Mouse (Mus musculus): ENCODE results near the gene Prkce.

The Prkce gene

DNA sequence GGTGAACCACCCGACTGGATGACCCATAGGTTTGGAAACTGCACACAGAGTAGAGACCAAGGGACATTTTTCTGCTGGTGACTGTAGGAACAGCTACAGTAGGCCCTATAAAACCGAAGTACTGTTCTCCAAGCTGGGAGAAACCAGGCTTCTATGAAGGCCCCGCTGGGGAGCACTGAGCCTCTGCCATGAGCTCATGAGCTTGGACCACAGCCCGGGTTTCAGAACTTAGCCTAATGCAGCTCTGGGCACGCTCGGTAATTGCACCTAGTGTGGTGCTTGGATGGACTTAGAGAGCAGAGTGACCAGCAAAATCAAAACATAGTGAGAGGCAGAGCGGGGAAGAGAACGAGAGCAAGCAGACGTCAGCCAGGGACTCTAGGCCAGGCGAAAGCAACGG, 134.7 kb downstream of the Prkce start:
- DNase-seq (ENCODE audit: low spot score), result no peak

DNA sequence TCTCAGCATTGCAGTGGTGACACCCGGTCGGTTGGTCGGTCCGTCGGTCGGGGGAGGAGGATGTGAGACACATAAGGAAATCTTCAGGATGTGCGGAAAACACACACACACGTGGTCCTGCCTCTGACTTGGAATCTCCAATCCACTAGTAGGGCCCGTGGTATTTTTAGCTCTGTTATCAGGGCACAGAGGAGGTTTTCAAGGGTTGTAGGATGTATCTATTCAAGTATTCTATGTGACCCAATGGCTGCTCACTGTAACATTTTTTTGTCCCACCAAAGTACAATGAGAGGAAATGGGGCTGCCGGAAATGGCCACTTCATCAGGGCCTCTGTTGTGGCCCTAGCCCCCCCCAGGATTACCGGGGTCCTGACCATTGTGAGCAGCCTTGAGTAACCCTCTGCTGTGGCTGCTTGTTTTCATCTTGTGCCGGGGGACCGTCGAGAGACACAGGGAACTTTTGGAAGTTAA, 135.3 kb downstream of the Prkce start:
- DNase-seq (ENCODE audit: low spot score), result peak; percentile 64

DNA sequence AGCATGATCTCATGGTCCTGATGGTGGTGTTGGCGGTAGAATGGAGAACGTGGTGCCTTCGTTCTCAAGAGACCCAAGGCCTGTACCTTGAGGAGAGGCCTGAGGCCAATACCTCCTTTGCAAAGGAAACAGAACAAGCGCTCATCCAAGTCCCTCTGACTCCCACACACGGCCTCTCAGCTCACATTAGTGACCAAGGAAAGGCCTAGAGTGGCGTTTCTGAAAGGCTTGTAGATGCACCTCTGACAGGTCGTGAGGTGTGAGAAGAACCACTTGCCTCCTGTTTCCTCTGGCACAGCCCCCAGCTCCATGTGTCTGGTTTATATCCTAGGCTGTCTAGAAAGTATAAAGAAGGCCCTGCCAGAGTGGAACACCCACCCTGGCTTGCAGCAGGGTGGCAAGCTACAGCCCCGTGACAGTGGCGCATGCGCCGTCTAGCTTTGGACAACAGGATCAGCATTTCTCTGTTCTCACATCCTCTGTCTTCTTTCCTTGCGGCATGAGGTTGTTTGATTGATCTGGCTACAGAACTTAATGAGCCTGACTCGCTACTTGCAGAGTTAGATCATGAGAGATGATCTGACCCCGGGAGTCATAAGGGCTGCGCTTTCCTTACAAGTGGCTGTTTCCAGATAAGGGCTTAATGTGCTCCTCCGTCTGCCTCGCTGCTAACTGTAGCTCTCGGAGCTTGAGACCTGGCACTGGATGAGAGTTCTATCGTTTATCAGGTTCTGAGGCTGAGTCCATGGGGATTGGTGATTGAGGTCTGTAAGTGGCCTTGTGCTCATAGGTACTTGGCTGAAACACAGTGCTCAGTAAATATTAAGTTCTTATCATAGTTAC, 136.0 kb downstream of the Prkce start:
- DNase-seq (ENCODE audit: low spot score), result no peak

DNA sequence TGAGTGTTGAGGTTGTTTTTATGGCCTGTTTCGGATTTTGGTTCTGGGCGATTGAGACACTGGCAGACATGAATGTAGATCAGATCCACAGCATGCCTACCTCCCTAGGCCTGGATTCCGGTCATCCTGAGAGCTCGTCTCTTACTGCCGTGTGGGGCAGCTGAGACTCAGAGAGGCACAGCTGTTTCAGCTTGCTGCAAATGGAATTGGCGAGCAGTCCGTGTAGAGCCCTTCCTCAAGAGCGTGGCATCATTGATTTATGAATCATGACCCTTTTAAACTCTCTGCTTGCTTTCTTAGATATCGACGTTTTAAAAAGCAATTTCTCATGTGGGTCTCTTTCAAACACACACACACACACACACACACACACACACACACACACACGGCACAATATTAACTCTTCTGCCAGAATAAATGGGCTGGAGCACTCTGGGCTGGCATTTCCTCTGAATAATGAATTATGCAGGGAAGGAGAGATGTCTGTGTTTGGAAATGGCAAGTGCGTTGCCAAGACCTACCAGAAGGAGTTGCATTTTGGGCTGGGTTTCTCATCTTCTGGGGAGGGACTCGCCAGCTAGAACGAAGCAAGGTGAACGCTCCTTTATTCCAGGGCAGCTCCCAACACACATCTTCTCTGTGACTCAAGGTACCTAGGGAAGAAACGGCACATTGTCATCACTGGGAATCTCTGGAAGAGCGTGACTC, 137.5 kb downstream of the Prkce start:
- no peak for DNase-seq (ENCODE audit: low spot score)

DNA sequence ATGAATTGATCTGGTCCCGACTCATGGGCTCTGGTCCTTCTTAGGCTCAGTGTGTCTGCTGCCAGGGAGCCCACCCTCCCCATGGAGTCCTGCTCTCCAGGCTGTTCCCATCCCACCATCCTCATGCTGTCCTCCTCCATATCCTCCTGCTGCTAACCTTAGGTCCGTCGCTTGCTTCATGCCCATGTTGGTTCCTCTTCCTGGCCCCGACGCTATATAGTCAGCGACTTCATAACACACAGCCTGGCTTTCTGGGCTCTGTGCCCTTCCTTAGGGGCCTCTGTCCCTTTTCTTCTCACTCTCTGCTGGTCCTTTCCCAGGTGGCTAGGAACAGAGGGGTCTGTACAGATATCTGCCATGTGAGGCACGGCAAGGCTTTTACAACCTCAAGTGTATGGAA, 138.6 kb downstream of the Prkce start:
- no peak for DNase-seq (ENCODE audit: low spot score)

DNA sequence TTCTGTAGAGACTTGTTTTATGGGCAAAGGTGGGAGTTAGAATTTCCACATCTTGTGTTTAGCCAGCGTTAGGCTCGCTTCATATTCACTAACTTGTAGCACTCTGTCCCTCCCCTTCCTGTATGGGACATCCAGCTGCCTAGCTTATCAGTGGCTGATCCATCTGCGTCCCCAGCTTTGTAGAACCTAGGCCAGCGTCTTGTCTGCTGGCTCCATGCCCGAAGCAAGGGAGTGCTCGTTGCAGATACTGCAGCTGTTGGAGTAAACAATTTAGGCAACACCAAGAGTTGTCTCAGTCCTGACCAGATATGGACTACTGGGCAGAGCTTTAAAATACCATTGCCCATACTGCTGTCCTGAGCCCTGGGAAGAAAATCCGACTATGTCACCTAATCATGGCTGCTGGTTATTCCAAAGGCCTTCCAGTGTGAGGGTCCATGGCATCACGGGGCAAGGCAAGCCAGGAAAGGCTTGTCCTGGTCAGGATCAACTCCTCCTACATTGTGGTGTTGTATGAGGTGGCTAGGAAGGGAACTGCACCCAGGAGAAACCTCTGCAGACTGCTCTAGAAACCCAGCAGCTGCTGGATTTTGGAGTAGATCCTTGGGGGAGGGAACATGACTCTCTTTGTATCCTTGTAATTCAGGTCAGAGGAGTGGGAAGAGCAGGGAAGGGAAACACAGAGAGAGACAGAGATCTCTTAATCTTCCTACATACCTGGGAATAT, 146.0 kb downstream of the Prkce start:
- peak; percentile 70 for DNase-seq (ENCODE audit: low spot score)

DNA sequence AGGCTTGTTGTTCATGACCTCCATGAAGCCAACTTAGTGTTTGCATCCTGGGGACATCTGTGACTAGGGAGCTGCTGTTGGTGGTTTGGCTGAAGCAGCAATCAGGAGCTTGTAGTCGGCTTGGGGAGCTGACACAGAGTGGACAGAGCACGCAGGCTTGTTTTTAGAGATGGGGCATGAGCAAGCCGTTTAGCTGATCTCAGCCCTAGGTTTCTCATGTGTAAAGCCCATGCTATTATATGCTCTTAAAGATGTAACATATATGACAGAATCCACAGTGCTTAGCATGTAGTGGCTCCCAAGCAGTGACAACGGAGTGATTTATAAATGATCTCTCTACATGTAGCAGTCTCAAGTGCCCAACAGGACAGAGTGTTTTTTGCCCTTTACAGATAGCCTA, 148.3 kb downstream of the Prkce start:
- DNase-seq (ENCODE audit: low spot score), result no peak

DNA sequence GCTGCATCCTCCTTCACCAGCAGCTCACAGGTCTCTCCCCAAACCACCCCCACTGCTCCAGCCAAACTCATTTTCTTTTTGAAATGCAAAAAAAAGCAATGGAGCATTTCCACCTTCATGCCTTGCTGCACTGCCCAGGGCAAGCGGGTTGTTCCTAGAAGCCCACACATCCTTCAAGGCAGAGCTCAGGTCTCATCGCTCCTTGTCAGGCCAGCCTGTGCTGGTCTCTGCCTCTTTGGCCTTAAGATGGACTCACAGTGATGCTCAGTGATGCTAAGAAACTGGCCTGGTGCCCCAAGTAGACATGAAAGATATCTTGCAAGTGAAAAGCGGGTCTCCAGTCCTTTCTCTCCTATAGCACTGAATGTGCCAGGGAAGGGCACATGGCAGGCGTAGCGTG, 149.2 kb downstream of the Prkce start:
- DNase-seq (ENCODE audit: low spot score), result no peak

DNA sequence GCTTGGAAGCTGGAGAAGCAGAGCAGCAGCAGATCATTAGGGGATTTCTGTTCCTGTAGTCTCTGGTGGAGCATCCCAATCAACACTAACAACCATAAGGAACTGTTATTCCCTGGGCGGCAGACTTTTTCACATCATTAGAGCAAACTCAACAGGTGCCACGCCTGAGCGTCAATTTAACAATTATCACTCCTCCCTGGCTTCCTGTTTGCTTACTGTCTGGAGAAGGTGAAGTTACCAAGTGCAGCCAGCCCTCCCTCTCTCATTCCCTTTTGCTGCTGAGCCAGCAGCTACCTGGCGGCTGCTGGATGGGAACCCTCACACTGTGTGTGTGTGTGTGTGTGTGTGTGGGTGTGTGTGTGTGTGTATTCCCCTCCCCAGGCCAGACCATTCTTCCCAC, 149.6 kb downstream of the Prkce start:
- no peak for DNase-seq (ENCODE audit: low spot score)

DNA sequence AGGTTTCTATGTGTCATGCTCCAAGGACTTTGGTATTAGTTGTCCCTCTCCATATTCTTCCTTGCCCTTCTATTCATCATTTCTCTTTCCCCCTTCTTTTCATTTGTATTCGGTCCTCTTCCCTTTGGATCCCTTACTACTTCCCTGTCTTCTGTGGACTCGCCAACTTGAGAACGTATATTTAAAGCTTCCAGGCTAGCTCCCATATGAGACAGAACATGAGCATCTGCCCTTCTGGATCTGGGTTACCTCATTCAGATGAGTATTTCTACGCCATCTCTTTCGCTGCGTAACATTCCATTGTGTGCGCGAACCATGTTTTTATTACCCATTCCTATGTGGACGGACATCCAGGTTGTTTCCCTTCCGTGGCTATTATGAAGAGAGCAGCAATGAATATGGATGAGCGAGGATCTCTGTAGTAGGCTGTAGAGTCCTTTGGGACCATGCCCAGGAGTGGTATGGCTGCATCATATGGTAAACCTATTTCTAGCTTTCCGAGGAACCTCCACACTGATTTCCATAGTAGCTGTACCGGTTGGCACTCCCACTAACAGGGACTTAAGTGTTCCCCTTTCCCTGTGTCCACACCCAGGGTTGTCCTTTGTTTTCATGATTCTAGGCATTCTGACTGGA, 152.5 kb downstream of the Prkce start:
- DNase-seq (ENCODE audit: low spot score), result no peak

DNA sequence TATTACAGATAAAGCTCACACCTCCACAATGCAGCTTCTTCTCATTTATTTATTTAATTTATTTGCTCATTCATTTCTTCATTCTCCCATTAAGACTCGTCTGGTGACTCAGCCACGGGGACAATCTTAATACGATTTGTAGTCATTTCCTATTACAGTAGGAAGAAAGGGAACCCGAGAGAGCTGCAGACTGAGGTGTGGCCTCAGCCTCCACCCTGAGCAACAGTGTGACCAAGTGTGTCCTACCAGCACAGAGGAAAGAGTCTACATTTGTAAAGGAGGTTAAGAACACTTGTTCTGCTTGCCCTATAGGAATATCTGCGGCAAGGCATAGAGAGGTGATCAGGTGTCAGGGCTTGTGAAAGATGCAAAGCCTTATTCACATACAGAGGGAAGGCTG, 155.3 kb downstream of the Prkce start:
- DNase-seq (ENCODE audit: low spot score), result no peak

DNA sequence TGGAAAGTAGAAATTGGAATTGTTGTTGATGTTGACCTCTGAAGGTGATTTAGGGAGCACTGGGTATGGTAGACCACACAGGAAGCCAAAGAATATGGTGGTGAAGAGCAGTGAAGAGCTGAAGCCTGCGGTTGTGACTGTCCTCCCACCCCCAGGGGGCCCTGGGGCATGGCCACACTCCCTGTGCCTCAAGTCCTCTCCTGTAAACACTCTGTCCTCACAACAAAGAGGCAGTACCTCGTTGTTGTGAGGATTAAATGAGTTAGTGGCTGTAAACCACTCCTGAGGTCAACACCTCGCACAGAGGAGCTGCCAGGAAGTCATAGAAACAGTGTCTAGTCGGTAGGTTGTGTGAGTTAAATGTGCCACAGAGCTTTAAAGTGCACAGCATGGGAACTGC, 155.7 kb downstream of the Prkce start:
- no peak for DNase-seq (ENCODE audit: low spot score)

DNA sequence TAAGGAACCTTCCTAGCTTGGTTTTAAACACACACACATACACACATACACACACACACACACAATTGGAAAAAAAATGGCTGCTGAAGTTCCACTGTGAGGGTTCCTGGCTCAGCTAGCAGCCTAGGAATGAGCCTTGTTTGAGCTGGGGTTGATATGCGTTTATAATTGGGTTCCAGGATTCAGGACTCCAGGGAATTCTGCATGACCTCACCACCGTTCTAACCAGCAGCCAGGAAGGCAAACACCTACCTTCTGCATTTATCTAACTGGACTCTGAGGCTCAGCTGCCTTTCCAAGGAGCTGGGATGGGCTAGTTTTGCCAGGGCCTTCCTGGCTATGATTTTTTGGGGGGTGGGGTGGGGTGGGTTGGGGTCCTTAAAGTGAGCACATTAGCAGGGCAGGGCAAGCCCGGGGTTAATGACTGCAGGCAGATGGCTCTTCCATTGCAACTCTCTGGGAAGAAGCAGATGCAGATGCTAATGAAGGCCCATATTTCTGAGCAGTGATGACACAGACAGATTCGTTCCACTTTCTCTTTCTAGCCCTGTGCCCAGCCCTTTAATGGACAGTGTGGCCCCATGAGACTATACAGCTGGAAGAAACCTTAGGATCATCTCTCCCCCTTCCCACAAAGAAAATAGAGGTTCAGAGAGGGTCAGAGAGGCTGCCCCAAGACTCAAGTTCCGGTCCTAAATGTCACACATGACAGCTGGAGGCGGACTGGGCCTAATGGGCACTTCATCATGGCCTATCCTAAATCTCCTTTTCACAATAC, 156.5 kb downstream of the Prkce start:
- no peak for DNase-seq (ENCODE audit: low spot score)

DNA sequence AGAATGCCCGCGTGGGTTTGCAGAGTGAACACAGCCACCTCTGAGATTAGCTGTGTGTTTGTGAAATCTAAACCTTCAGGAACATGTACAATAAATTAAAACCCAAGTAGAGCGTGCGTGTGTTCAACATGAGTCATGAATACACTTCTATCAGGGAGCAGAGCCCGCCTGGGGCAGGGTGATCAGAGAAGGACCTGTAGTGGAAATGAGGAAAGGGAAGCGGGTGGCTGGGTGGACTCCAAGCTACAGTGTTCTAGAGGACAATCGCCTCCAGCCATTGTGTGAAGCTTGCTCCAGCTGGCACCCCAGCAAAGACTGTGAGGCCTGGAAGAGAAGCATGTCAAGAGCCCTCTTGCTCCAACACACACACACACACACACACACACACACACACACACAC, 157.2 kb downstream of the Prkce start:
- no peak for DNase-seq (ENCODE audit: low spot score)

DNA sequence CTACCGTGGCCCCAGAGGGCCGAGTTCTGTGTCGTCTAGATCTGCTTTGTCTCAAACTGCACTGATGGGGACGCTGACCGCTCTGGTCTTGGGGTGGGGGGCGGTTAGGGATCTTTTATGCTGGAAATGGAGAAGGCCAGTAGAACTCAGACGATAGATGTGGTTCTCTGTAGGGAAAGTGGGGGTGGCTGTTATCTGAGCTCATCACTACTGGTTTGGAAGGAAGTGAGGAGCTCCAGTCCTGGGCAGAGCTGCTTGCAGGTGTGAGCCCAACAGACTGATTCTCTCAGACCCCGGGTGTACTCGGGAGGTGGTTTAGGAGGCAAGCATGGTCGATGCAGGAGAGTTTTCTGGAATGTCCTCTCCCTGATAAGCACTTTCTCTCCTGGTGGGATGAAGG, 157.7 kb downstream of the Prkce start:
- DNase-seq (ENCODE audit: low spot score), result no peak

DNA sequence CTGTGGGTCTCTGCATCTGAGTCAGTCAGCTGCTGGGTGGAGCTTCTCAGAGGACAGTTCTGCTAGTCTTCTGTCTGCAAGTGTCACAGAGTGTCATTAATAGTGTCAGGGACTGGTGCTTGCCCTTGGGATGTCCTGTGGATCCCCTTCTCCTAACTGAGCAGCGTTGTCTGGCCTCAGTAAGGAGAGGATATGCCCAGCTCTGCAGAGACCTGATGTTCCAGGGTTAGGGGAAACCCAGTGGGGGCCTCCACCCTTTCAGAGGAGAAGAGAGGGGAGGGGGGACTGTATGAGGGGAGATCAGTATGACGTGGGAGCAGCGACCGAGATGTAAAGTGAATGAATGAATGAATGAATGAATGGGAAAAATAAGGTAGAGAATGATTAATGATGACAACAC, 160.4 kb downstream of the Prkce start:
- no peak for DNase-seq (ENCODE audit: low spot score)

DNA sequence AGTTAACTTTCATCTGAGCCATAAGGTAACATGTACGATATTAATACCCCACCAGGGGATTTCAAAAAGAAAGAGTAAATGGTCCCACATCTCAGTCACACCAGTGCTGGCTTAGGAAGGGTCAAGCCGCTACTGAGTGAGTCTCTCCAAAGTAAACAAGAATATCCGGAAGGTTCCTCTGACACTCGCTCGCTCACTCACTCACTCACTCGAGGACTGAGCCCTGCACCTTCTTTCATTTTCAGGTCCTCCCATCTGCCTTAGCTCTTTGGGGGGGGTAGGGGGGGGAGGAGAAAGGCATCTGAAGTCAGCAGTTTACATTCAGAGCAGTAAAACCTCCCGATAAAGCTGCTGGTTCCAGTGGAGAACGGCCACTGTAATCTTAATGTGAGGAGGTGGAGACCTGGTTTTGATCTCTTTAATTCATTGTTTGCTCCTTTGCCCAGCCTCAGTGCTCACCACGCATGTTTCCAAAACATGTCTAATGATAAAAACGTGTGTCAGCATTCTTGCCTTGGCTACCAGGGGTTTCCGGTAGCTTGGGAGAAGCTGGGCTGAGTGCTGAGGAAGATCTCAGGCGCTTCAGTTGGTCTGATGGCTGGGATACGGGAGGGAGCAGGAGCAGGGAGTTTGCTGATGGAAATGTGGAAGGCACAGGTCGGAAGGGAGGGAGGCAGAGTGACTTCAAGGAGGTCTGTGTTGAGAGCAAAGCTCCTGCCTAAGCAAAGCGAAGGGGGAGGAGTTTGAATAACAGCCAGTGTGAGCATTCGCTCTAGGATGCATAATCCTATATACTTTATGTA, 161.9 kb downstream of the Prkce start:
- DNase-seq (ENCODE audit: low spot score), result no peak

DNA sequence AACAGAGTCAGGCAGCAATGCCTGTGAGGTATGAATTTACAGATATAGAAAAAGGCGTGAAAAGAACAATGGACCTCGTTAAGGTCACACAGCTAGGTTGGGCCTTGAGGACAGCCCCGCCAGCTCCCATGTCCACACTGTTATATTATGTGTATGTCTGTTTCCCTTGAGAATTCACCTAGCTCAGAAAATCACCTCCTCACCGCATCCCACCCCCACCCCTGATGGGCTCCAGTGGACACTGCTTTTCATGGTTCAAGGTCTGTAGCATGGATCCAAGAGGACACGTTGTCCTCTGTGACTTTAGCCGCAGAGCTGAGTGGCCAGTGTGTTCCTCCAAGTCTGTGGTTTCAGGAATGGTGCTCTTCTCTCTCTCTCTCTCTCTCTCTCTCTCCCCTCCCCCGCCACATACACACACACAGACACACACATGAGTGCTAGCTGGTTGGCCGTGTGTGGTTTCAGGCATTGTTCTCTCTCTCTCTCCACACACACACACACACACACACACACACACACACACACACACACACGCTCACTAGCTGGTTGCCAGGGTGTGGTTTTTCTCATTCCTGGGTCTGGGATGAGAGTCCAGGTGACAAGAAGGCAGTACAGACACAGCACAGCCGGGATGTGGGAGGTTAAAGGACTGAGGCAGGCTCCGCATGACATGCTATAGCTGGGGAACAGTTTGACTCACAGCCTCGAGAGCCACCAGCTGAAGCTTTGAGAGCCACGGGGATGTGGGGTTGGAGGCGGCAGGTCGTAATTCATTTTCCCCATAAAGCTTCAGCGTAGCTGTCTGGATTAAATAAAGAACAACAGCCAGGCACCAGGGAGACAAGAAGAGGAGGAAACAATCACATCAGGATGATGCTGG, 162.7 kb downstream of the Prkce start:
- no peak for DNase-seq (ENCODE audit: low spot score)

DNA sequence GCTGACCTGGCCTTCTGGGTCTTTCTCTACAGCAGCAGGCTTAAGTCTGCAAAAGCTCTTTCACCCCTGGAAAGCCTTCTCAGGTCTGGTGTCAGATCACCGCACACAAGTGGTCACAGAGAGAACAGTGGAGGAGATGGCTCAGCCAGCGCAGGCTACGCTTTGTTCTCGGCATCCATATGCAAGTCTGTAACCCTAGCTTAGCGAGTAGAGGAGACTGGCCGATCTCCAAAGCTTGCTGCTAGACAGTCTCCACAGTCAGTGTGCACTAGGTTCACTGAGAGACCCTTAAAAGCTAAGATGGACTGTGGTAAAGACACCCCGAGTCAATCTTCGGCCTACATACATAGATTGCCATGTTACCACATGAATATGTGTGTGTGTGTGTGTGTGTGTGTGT, 164.2 kb downstream of the Prkce start:
- DNase-seq (ENCODE audit: low spot score), result no peak

DNA sequence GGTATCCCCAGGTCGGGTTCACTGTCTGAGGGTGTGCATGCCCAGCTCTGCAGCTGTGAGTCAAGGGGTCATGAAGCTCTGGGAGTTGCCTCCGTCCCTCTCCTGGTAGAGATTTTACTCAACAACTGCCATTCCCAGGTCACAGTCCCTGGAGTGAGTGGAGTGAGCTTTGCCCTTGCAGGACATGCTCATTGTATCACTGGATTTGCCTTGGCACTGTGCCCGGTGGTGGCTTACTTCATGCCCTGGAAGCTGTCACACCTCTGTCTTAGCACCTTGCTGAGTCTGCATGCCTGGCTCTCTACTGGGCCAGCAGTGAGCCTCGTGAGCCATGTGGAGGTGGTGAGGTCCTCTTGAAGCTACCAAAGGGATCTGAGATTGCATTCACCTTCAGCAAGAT, 167.4 kb downstream of the Prkce start:
- no peak for DNase-seq (ENCODE audit: low spot score)

Data from lung, postnatal 25 days (tissue).